Mouse (Mus musculus) forelimb bud, embryonic 11.5 days (tissue): ENCODE measurements around the gene 4933407L21Rik.

ENCODE experiments used
- DNase-seq: peaks from one replicate; pipeline ENCODE4 v3.0.0-alpha.2; 2012; ENCODE audit warnings: low read depth, low spot score

Gene 4933407L21Rik

GRCm38 (mm10) chr1:85916830-85917450, 11.3 kb upstream of the 4933407L21Rik start:
- DNase-seq = no peak

GRCm38 (mm10) chr1:85919621-85920020, 8.7 kb upstream of the 4933407L21Rik start:
- DNase-seq = no peak

- no peak for DNase-seq
Observed at GRCm38 (mm10) chr1:85921725-85922124, 6.6 kb upstream of the 4933407L21Rik start.

GRCm38 (mm10) chr1:85922127-85922864, 6.0 kb upstream of the 4933407L21Rik start:
- no peak for DNase-seq

GRCm38 (mm10) chr1:85922865-85923211, 5.4 kb upstream of the 4933407L21Rik start:
- no peak for DNase-seq

- DNase-seq = no peak
Observed at GRCm38 (mm10) chr1:85925183-85925582, 3.1 kb upstream of the 4933407L21Rik start.

GRCm38 (mm10) chr1:85928688-85929065, 394 bp downstream of the 4933407L21Rik start:
- no peak for DNase-seq

GRCm38 (mm10) chr1:85929406-85929805, 1.1 kb downstream of the 4933407L21Rik start:
- DNase-seq = no peak

GRCm38 (mm10) chr1:85931170-85931569, 2.9 kb downstream of the 4933407L21Rik start:
- no peak for DNase-seq

- no peak for DNase-seq
Observed at GRCm38 (mm10) chr1:85933226-85933625, 4.9 kb downstream of the 4933407L21Rik start.

- peak; percentile 42 for DNase-seq
Observed at GRCm38 (mm10) chr1:85933631-85934465, 5.6 kb downstream of the 4933407L21Rik start.

GRCm38 (mm10) chr1:85934560-85934959, 6.3 kb downstream of the 4933407L21Rik start:
- DNase-seq = no peak

GRCm38 (mm10) chr1:85935148-85935852, 7.0 kb downstream of the 4933407L21Rik start:
- peak; percentile 65 for DNase-seq

- no peak for DNase-seq
Observed at GRCm38 (mm10) chr1:85936265-85936664, 8.0 kb downstream of the 4933407L21Rik start.

GRCm38 (mm10) chr1:85937323-85937722, 9.0 kb downstream of the 4933407L21Rik start:
- DNase-seq = no peak

- DNase-seq = no peak
Observed at GRCm38 (mm10) chr1:85942318-85942717, 14.0 kb downstream of the 4933407L21Rik start.

GRCm38 (mm10) chr1:85949085-85949684, 20.9 kb downstream of the 4933407L21Rik start:
- DNase-seq = no peak

GRCm38 (mm10) chr1:85955150-85955549, 26.9 kb downstream of the 4933407L21Rik start:
- no peak for DNase-seq

GRCm38 (mm10) chr1:85957290-85957689, 29.0 kb downstream of the 4933407L21Rik start:
- no peak for DNase-seq

- peak; percentile 12 for DNase-seq
Observed at GRCm38 (mm10) chr1:85957942-85958619, 29.8 kb downstream of the 4933407L21Rik start.
